Mouse (Mus musculus) lung, postnatal 0 days (tissue): Measurements from ENCODE around the gene Ccdc163.

Source experiments
- CTCF ChIP-seq: IDR thresholded peaks from 2 replicates; pipeline ENCODE4 v1.5.1; 2016; ENCODE audit warnings: antibody characterized with exemption, mild to moderate bottlenecking
- EP300 ChIP-seq: IDR thresholded peaks from 2 replicates; pipeline ENCODE4 v1.6.1; 2016; ENCODE audit warnings: antibody characterized with exemption, mild to moderate bottlenecking, control low read depth

DNA sequence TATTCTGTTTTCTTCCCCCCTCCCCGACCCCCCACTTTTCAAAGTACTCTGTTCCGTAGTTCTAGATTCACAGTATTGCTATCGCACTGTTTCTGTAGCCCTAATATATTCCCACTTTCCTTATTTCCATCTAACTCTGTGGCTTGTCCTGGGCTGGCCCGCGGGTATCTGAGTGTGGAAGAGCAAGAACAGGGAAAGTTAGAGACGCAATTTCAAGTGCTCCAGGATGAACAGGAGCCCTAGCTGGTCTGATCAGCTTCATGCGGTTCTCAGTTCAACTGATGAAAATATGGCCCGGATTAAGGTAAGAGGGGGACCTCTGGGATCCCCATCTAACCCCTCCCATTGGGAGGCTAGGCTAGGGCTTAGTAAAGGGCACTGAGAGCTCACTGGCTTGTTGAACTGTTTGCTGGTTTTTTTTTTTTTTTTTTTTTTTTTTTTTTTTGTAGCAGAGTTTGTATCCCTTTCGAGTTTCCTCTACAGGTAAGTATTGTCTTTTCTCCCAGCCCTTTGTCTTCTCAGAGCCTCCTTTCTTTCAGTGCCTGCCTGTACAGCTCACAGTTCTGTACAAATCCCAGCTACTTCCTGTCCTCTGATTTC is 582 bp downstream of the Ccdc163 start:
- no peak for TF ChIP-seq EP300
- no peak for TF ChIP-seq CTCF
